8 mouse cellular contexts compared by ENCODE assay signal in genomic region chr13:95323400-95323799, GRCm38 (mm10). TPM values are rescaled to one million over a fixed set of nuclear protein-coding genes. Genes with fewer than 3 reads are reported as not detected.
DNase-seq lines count a peak whose midpoint lies in the region; ATAC-seq and TF ChIP-seq lines count a peak whose summit lies in the region.

Gene Zbed3, plus strand, starts transcription at chr13:95323612.

- H3K4me1 ChIP-seq in cortical plate, adult 2 months (ENCODE audit: control insufficient read depth, insufficient read depth, low read length) = peaks cover 3% of the 10 kb centered on the region; the same call in 1 of the 2 replicates
- peaks cover 18% of the 10 kb centered on the region for H3K4me1 ChIP-seq in neural tube, embryonic 14.5 days (ENCODE audit: control insufficient read depth, insufficient read depth, low read length)

- WGBS in neural tube, embryonic 14.5 days = 95% methylated on average over 6 of the region's 6 CpGs

- H3K4me2 ChIP-seq in neural tube, embryonic 14.5 days (ENCODE audit: low read depth, low read length) = peak within 1 kb of the TSS; percentile 87

- H3K9me3 ChIP-seq in neural tube, embryonic 14.5 days (ENCODE audit: control insufficient read depth, low read length) = no peaks in the 10 kb centered on the region

- H3K36me3 ChIP-seq in neural tube, embryonic 14.5 days (ENCODE audit: control insufficient read depth, insufficient read depth, low read length) = no peaks in the 10 kb centered on the region

- H3K9ac ChIP-seq in neural tube, embryonic 14.5 days (replicated peaks; ENCODE audit: low read depth, low read length) = peak within 1 kb of the TSS; percentile 97

- TF ChIP-seq CTCF in cortical plate, adult 2 months (IDR thresholded peaks at IDR 0.05; ENCODE audit: extremely low read depth, insufficient read depth, low read length) = no peak

- peak within 1 kb of the TSS; percentile 20; the same call in 1 of the 2 replicates for H3K27ac ChIP-seq in cortical plate, adult 2 months (ENCODE audit: insufficient read depth, low read length)
- peak within 1 kb of the TSS; percentile 92 for H3K27ac ChIP-seq in neural tube, embryonic 14.5 days (ENCODE audit: low read depth, low read length)

- no peaks in the 10 kb centered on the region for H3K27me3 ChIP-seq in neural tube, embryonic 14.5 days (ENCODE audit: control insufficient read depth, insufficient read depth, low read length)

- DNase-seq in left cerebral cortex, adult 18-20 months (ENCODE audit: low spot score in 2 of 2) = no peak
- no peak for DNase-seq in left cerebral cortex, adult 9 months (ENCODE audit: low spot score in 2 of 2)
- DNase-seq in left cerebral cortex, adult 8-10 months (ENCODE audit: low spot score in 2 of 2) = no peak
- no peak for DNase-seq in cerebellum, adult 11 months
- DNase-seq in ovary, postnatal 14 days (ENCODE audit: low spot score) = no peak

- ATAC-seq in hematopoietic stem cell, adult 5-6 weeks (replicated peaks in 1 of 2; ENCODE audit: insufficient read depth in 1 of 2, low FRiP score in 2 of 2, low TSS enrichment in 1 of 2, low read depth in 1 of 2, poor library complexity in 2 of 2, severe bottlenecking in 2 of 2) = no peak
- no peak for ATAC-seq in neural tube, embryonic 14.5 days (ENCODE audit: low read depth)

- peak within 1 kb of the TSS; percentile 71 for H3K4me3 ChIP-seq in cortical plate, adult 2 months (ENCODE audit: insufficient read depth, low read length)
- H3K4me3 ChIP-seq in neural tube, embryonic 14.5 days (ENCODE audit: low read depth, low read length) = peak within 1 kb of the TSS; percentile 86

- no peak for TF ChIP-seq POLR2A in cortical plate, adult 2 months (IDR thresholded peaks at IDR 0.05; ENCODE audit: extremely low read depth, insufficient read depth, low read length)

RNA-seq across cellular contexts. Expression of gene Zbed3, which starts in this region (rescaled TPM):
- 10 to 100 TPM; 12.7 to 14.5 TPM for total RNA-seq in left cerebral cortex, adult 18-20 months (2021)
- 19.5 and 19.8 TPM in 2 replicates for polyA plus RNA-seq in cortical plate, adult 2 months (2012; rRNA removed)
- total RNA-seq in hematopoietic stem cell, adult 5-6 weeks (2017) = 10.4 and 12.5 TPM in 2 replicates
- total RNA-seq in left cerebral cortex, adult 8-10 months (2022) = 10 to 100 TPM; 14.1 to 18.4 (median 16.1) TPM
- 30.7 and 34.3 TPM in 2 replicates for polyA plus RNA-seq in neural tube, embryonic 14.5 days (2014; fragmentation: Nextera tagmentation; extraction: Ambion mirVana)
